Mouse (Mus musculus) B cell, adult (primary cell): ENCODE results near the gene Ecpas. TPM values are rescaled to one million over a fixed set of nuclear protein-coding genes. Genes with fewer than 3 reads are reported as not detected.

Source experiments
- total RNA-seq: library from RNA; stranded (reverse); gene quantifications from 4 replicates; pipeline ENCODE4 v1.2.4, GENCODE M21; 2023; ENCODE audit not compliant: inconsistent age

The Ecpas gene
- total RNA-seq = 109 to 124 TPM (median 113 TPM) in 4 replicates

DNA sequence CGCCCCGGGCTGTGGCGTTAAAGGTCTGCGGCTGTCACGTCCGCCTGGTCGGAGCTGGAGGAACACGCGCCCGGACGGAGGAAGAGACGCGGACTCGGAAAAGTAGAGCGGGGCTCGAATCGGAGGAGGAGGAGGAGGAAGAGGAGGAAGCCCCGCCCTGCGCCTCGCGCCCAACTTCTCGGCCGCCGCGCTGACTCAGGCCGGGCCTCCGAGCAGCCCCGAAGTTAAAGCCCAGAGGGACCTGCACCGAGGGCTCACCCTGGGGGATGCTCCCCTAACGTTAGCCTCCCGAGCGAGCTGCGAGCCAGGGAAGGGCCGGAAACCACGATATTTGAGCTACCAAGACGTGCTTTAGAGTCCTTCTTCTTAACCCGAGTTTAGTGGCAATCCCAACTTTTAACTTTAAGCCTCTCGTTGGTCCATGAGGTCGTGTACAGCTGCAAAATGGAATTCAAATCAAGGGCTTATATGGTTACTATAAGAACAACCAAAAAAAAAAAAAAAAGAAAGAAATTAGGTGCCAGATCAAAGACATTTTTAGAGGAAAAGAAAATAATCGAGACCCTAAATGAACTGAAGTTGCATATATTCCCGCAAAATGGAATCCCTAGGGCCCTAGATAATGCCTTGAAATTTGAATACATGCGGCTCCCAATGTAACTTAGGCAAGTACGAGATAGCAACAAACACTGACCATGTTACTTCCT is at the start of gene Ecpas:
Ecpas (minus strand) TSS at position 121 of the 707 bp plus-strand sequence.

DNA sequence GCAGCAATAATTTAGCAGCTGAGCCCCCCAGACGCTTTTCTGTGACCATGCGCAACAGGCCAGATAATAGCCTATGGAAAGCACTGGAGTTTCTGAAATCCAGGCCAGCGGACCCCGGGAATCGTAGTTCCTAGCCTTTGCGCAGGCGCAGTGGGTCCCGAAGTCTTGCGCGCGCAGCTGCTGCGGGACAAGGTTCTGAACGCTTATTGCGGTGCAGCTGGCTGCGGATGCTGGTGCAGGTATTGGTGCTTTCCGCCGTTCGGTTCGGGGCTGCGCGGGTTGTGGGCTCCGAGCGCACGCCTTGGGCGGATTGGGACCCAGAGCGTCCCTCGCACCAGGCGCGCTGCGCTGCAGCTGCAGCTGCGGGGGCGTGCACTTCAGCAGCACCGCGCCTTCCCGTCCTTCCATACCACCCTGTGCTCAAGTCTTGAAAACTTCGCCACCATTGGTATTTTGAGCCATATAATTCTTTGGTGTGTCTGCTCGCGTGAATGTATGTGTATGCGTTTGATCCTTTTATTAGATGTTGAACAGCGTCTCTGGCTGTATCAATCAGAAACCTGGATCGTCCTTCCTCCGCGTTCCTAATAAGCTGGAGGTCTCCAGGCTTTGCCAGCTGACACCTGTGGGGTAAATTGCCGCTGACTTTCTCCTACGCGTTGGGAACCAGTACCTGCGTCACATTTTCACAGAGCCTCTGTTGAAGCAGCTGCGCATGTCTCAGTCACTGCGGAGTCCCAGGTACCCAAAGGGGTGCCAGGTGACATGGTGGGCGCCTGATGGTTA is 31.1 kb upstream of the Ecpas start, which contains the start of gene Zkscan16:
Zkscan16 (plus strand) TSS at position 209 of the 786 bp plus-strand sequence.

GRCm38 (mm10) chr4:58787616-58788015 is 124.9 kb downstream of the Ecpas start, which contains the start of gene Olfr267:
Gene Olfr267, minus strand, starts transcription at chr4:58787716.

Other genes starting within 250 kb of the Ecpas start
- gene Olfr267, start 125.0 kb downstream of the Ecpas start, total RNA-seq = 0.13 to 0.36 TPM in 2 of 4 replicates, not detected in the others
- gene Zkscan16, start 30.9 kb upstream of the Ecpas start, total RNA-seq = 0.18 to 0.24 TPM (median 0.22 TPM) in 3 of 4 replicates, not detected in the other
- gene Ptgr1, start 74.4 kb upstream of the Ecpas start, total RNA-seq = 0.72 to 1.6 TPM (median 0.85 TPM) in 4 replicates
- 9.7 to 10.8 TPM (median 10.2 TPM) in 4 replicates for gene Dnajc25, start 82.3 kb upstream of the Ecpas start, total RNA-seq
- gene Gm20503, start 90.5 kb upstream of the Ecpas start, total RNA-seq = 2.4 TPM in 1 of 4 replicates, not detected in the others
- 54.0 to 70.8 TPM (median 64.8 TPM) in 4 replicates for gene Gng10, start 122.3 kb upstream of the Ecpas start, total RNA-seq
- not detected in 4 replicates for gene AI481877, start 226.2 kb upstream of the Ecpas start, total RNA-seq